Mouse (Mus musculus) neural tube, embryonic 12.5 days (tissue): ENCODE measurements around the gene Cst6. TPM values are rescaled to one million over a fixed set of nuclear protein-coding genes. Genes with fewer than 3 reads are reported as not detected.
A peak's percentile ranks its signal among the peaks of the same experiment; 100 is the strongest.

Experiments
- ATAC-seq: fragments of 200-750 bp; cut with Nextera tagmentation; 2 replicates; pipeline ENCODE4 v1.8.0; 2017; ENCODE audit warnings: low read depth, mild to moderate bottlenecking, moderate TSS enrichment, moderate library complexity; ENCODE audit not compliant: low FRiP score
- H3K27ac ChIP-seq: fragments of 300-500 bp; sonication (generic); 2 replicates; pipeline ENCODE4 v1.5.1; 2016
- H3K27me3 ChIP-seq: fragments of 300-500 bp; sonication (generic); replicated peaks from 2 replicates; pipeline ENCODE4 v1.6.1; 2016; ENCODE audit warnings: mild to moderate bottlenecking
- H3K36me3 ChIP-seq: fragments of 300-500 bp; sonication (generic); 2 replicates; pipeline ENCODE4 v1.6.1; 2016; ENCODE audit warnings: mild to moderate bottlenecking
- H3K4me1 ChIP-seq: fragments of 300-500 bp; sonication (generic); 2 replicates; pipeline ENCODE4 v1.6.1; 2016
- H3K4me2 ChIP-seq: fragments of 300-500 bp; sonication (generic); replicated peaks from 2 replicates; pipeline ENCODE4 v1.6.1; 2016; ENCODE audit warnings: mild to moderate bottlenecking
- H3K4me3 ChIP-seq: fragments of 300-500 bp; sonication (generic); 2 replicates; pipeline ENCODE4 v1.5.1; 2016
- H3K9ac ChIP-seq: fragments of 300-500 bp; sonication (generic); 2 replicates; pipeline ENCODE4 v1.6.1; 2016; ENCODE audit warnings: mild to moderate bottlenecking
- H3K9me3 ChIP-seq: fragments of 300-500 bp; sonication (generic); 2 replicates; pipeline ENCODE4 v1.6.1; 2016; ENCODE audit warnings: mild to moderate bottlenecking
- WGBS: fragments of 180-500 bp; shearing (Covaris S2); methylation state at CpG from one replicate; pipeline ENCODE4 v1.1.7; 2016; 5-methylcytosine and 5-hydroxymethylcytosine counted together
- polyA plus RNA-seq: library from polyadenylated mRNA; unstranded; fragments of >200 nt; fragmentation: Nextera tagmentation; extraction: Ambion mirVana; gene quantifications from 2 replicates; pipeline ENCODE4 v1.2.1, GENCODE M21; 2016

Cst6 gene
- polyA plus RNA-seq, 1 experiment from 2014 or later: 3.9 TPM

GRCm38 (mm10) chr19:5372724-5373123 lies 23.4 kb upstream of the Cst6 start:
- Histone ChIP-seq H3K9me3 (no peaks in the 10 kb centered on the region), H3K27me3 (no peaks in the 10 kb centered on the region), H3K27ac (no peak overlapping the region), H3K36me3 (peaks cover 55% of the 10 kb centered on the region), H3K9ac (no peak overlapping the region), H3K4me1 (peaks cover 10% of the 10 kb centered on the region), H3K4me3 (no peak overlapping the region), H3K4me2 (no peak overlapping the region)
- ATAC-seq: no peak
- 91% methylated on average over 7 of the region's 7 CpGs for WGBS

- Histone ChIP-seq H3K9me3 (no peaks in the 10 kb centered on the region), H3K27ac (no peak overlapping the region), H3K4me2 (no peak overlapping the region), H3K36me3 (peaks cover 55% of the 10 kb centered on the region), H3K4me1 (peaks cover 16% of the 10 kb centered on the region), H3K27me3 (no peaks in the 10 kb centered on the region), H3K4me3 (no peak overlapping the region), H3K9ac (no peak overlapping the region)
- no peak for ATAC-seq
- WGBS: 91% methylated on average over 3 of the region's 3 CpGs
Observed at GRCm38 (mm10) chr19:5370932-5371331, 21.6 kb upstream of the Cst6 start.

GRCm38 (mm10) chr19:5367455-5367854 lies 18.1 kb upstream of the Cst6 start:
- peaks cover 55% of the 10 kb centered on the region for H3K36me3 ChIP-seq
- H3K27ac ChIP-seq: no peak overlapping the region
- ATAC-seq: no peak
- no peaks in the 10 kb centered on the region for H3K27me3 ChIP-seq
- peak overlapping the region; percentile 90 for H3K4me2 ChIP-seq
- peak overlapping the region; percentile 86 for H3K9ac ChIP-seq
- peaks cover 22% of the 10 kb centered on the region for H3K4me1 ChIP-seq
- WGBS: 11% methylated on average over 11 of the region's 11 CpGs
- peak overlapping the region; percentile 90 for H3K4me3 ChIP-seq
- no peaks in the 10 kb centered on the region for H3K9me3 ChIP-seq

GRCm38 (mm10) chr19:5367053-5367359 lies 17.6 kb upstream of the Cst6 start, which contains the start of gene Banf1:
TSS of gene Banf1 (minus strand) at chr19:5367168.
- Histone ChIP-seq H3K4me3 (peak within 1 kb of the TSS; percentile 90), H3K36me3 (peaks cover 51% of the 10 kb centered on the region), H3K4me2 (peak within 1 kb of the TSS; percentile 90), H3K27ac (peak within 1 kb of the TSS; percentile 54), H3K4me1 (peaks cover 22% of the 10 kb centered on the region), H3K9me3 (no peaks in the 10 kb centered on the region), H3K9ac (peak within 1 kb of the TSS; percentile 86), H3K27me3 (no peaks in the 10 kb centered on the region)
- WGBS: under 1% methylated on average over 33 of the region's 33 CpGs
- no peak for ATAC-seq

GRCm38 (mm10) chr19:5366175-5367052 lies 17.0 kb upstream of the Cst6 start, which contains the start of gene Eif1ad:
TSS of gene Eif1ad (plus strand) at chr19:5366741.
- Histone ChIP-seq H3K4me1 (peaks cover 22% of the 10 kb centered on the region), H3K36me3 (peaks cover 45% of the 10 kb centered on the region), H3K9ac (peak within 1 kb of the TSS; percentile 86), H3K27ac (peak within 1 kb of the TSS; percentile 54), H3K4me2 (peak within 1 kb of the TSS; percentile 90), H3K27me3 (no peaks in the 10 kb centered on the region), H3K4me3 (peak within 1 kb of the TSS; percentile 90), H3K9me3 (no peaks in the 10 kb centered on the region)
- ATAC-seq: peak; percentile 96
- WGBS: under 1% methylated on average over 89 of the region's 92 CpGs

GRCm38 (mm10) chr19:5365751-5366150 lies 16.4 kb upstream of the Cst6 start:
- Histone ChIP-seq H3K27me3 (no peaks in the 10 kb centered on the region), H3K9ac (peak overlapping the region; percentile 86), H3K4me3 (peak overlapping the region; percentile 90), H3K9me3 (no peaks in the 10 kb centered on the region), H3K27ac (no peak overlapping the region), H3K36me3 (peaks cover 41% of the 10 kb centered on the region), H3K4me1 (peaks cover 22% of the 10 kb centered on the region), H3K4me2 (peak overlapping the region; percentile 90)
- WGBS: 19% methylated on average over 11 of the region's 11 CpGs
- no peak for ATAC-seq

GRCm38 (mm10) chr19:5364124-5364523 lies 14.8 kb upstream of the Cst6 start:
- H3K4me1 ChIP-seq: peaks cover 22% of the 10 kb centered on the region
- ATAC-seq: no peak
- no peaks in the 10 kb centered on the region for H3K27me3 ChIP-seq
- 92% methylated on average over 2 of the region's 2 CpGs for WGBS
- H3K4me2 ChIP-seq: no peak overlapping the region
- no peak overlapping the region for H3K27ac ChIP-seq
- no peaks in the 10 kb centered on the region for H3K9me3 ChIP-seq
- H3K4me3 ChIP-seq: no peak overlapping the region
- peaks cover 25% of the 10 kb centered on the region for H3K36me3 ChIP-seq
- H3K9ac ChIP-seq: no peak overlapping the region

- peaks cover 17% of the 10 kb centered on the region for H3K36me3 ChIP-seq
- no peak for ATAC-seq
- no peak overlapping the region for H3K4me2 ChIP-seq
- no peaks in the 10 kb centered on the region for H3K27me3 ChIP-seq
- no peak overlapping the region for H3K27ac ChIP-seq
- H3K4me3 ChIP-seq: no peak overlapping the region
- no peaks in the 10 kb centered on the region for H3K9me3 ChIP-seq
- WGBS: 89% methylated on average over 2 of the region's 2 CpGs
- H3K9ac ChIP-seq: no peak overlapping the region
- peaks cover 8% of the 10 kb centered on the region for H3K4me1 ChIP-seq
Observed at GRCm38 (mm10) chr19:5362186-5362585, 12.8 kb upstream of the Cst6 start.

GRCm38 (mm10) chr19:5356080-5356479 lies 6.7 kb upstream of the Cst6 start:
- Histone ChIP-seq H3K4me3 (no peak overlapping the region), H3K27me3 (no peaks in the 10 kb centered on the region), H3K9ac (no peak overlapping the region), H3K9me3 (no peaks in the 10 kb centered on the region), H3K36me3 (no peaks in the 10 kb centered on the region), H3K4me1 (no peaks in the 10 kb centered on the region), H3K4me2 (no peak overlapping the region), H3K27ac (no peak overlapping the region)
- ATAC-seq: no peak
- no CpG with 5 or more reads among the region's 1 CpGs for whole genome bisulfite sequencing

- no peak overlapping the region for H3K4me3 ChIP-seq
- ATAC-seq: no peak
- no peak overlapping the region for H3K27ac ChIP-seq
- H3K9ac ChIP-seq: no peak overlapping the region
- peaks cover 6% of the 10 kb centered on the region for H3K4me1 ChIP-seq
- H3K27me3 ChIP-seq: no peaks in the 10 kb centered on the region
- no peak overlapping the region for H3K4me2 ChIP-seq
- H3K9me3 ChIP-seq: no peaks in the 10 kb centered on the region
- WGBS: 82% methylated on average over 2 of the region's 2 CpGs
- no peaks in the 10 kb centered on the region for H3K36me3 ChIP-seq
Observed at GRCm38 (mm10) chr19:5353609-5354008, 4.2 kb upstream of the Cst6 start.

- H3K9ac ChIP-seq: peak overlapping the region; percentile 70
- whole genome bisulfite sequencing: 7% methylated on average over 34 of the region's 34 CpGs
- peak overlapping the region; percentile 78 for H3K4me2 ChIP-seq
- no peak overlapping the region for H3K27ac ChIP-seq
- H3K4me1 ChIP-seq: peaks cover 6% of the 10 kb centered on the region
- no peaks in the 10 kb centered on the region for H3K36me3 ChIP-seq
- peak overlapping the region; percentile 38 for H3K4me3 ChIP-seq
- no peaks in the 10 kb centered on the region for H3K27me3 ChIP-seq
- H3K9me3 ChIP-seq: no peaks in the 10 kb centered on the region
- no peak for ATAC-seq
Observed at GRCm38 (mm10) chr19:5348526-5349501, 560 bp downstream of the Cst6 start.

- no peak overlapping the region for H3K27ac ChIP-seq
- WGBS: 78% methylated on average over 6 of the region's 6 CpGs
- no peaks in the 10 kb centered on the region for H3K27me3 ChIP-seq
- H3K4me2 ChIP-seq: no peak overlapping the region
- H3K4me1 ChIP-seq: peaks cover 6% of the 10 kb centered on the region
- H3K9ac ChIP-seq: no peak overlapping the region
- H3K36me3 ChIP-seq: no peaks in the 10 kb centered on the region
- no peaks in the 10 kb centered on the region for H3K9me3 ChIP-seq
- H3K4me3 ChIP-seq: no peak overlapping the region
- ATAC-seq: no peak
Observed at GRCm38 (mm10) chr19:5348064-5348463, 1.3 kb downstream of the Cst6 start.
